Mouse (Mus musculus) heart, adult 2 months (tissue): ENCODE results near the gene Shld2.

Experiments used
- CTCF ChIP-seq: fragments of 200-600 bp; IDR thresholded peaks from 2 replicates; pipeline ENCODE4 v1.8.1; 2022; ENCODE audit warnings: antibody characterized with exemption, mild to moderate bottlenecking, moderate library complexity
- EP300 ChIP-seq: fragments of 200-500 bp; IDR thresholded peaks from 2 replicates; pipeline ENCODE4 v1.6.1; 2011; ENCODE audit warnings: low read depth, low read length, control low read depth; ENCODE audit not compliant: insufficient read depth
- POLR2A ChIP-seq: fragments of 200-500 bp; IDR thresholded peaks from 2 replicates; pipeline ENCODE4 v1.6.1; 2011; ENCODE audit warnings: mild to moderate bottlenecking, low read depth, low read length, control low read depth; ENCODE audit not compliant: insufficient read depth

- TF ChIP-seq EP300 (no peak), POLR2A (no peak), CTCF (no peak)
Observed at GRCm38 (mm10) chr14:34359676-34360244, 49.5 kb upstream of the Shld2 start.
